Mouse (Mus musculus): ENCODE data around the gene Stra8. TPM values are rescaled to one million over a fixed set of nuclear protein-coding genes. Genes with fewer than 3 reads are reported as not detected.

The Stra8 gene
- polyA plus RNA-seq, 1 experiment from 2014 or later: not detected

DNA sequence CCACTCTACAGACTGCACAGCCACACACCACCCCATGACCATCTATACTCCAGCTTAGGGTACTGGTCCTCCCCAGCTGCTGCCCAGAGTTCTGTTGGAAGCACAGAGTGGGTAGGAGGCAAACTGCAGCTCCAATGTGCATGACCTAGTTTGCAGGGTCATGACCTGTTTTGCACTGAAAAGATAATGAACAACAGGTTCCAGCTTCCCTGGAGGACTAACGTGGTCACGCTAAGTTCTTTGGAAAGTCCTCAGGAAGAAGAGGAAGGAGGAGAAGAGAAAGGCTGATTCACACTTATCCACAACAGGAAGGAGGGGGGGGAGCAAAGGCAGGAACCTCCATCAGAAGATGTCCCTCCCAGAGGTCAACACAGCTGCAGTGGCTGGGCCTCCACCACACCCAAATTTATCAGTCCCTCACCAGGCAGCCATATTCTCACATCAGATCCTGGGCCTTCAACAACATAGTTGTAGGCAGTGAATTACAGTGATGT lies 12.8 kb upstream of the Stra8 start:
- Histone ChIP-seq H3K27me3 (ENCODE audit: control insufficient read depth, insufficient read depth, low read length) (no peaks in the 10 kb centered on the region), H3K36me3 (ENCODE audit: control insufficient read depth, insufficient read depth, low read length) (0 out of 2 replicates have a peak, but pooled peaks cover 4% of the 10 kb centered on the region), H3K4me1 (replicated peaks; ENCODE audit: control insufficient read depth, insufficient read depth, low read length) (no peaks in the 10 kb centered on the region), H3K4me3 (ENCODE audit: low read depth, low read length) (no peak overlapping the region), H3K9me3 (ENCODE audit: control insufficient read depth, low read length) (no peaks in the 10 kb centered on the region), H3K4me2 (replicated peaks; ENCODE audit: low read depth, low read length) (no peak overlapping the region), H3K27ac (ENCODE audit: low read depth, low read length) (no peak overlapping the region), H3K9ac (ENCODE audit: low read depth, low read length) (no peak overlapping the region)
- WGBS: 61% methylated on average over 2 of the region's 2 CpGs
- ATAC-seq (ENCODE audit: low FRiP score) (no peak), DNase-seq (ENCODE audit: low spot score) (no peak)

DNA sequence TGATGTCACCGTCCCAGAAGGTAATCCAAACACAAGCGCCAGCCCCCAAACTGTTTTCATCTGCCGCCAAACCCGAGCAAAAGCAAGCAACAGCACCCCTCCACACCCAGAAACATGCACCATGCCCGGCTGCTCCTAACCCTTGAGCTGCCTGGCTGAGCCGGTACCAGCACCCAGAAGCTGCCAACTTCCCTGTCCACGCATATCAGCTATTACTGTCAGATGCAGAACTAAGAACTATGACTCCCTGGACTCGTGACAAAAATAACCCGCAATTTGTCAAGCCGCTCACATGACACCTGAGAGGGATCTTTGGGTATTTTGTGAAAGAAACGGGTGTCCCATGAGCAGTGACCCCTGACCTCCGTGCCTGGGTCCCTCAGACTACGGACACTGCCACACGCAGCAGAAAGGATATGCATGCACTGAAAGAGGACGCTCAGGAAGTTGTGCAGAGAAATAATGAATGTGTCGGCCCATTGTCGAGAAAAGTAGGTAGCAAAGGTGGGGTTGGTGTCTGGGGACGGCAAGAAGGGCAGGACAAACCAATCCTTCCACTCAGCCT lies 12.2 kb upstream of the Stra8 start:
- ATAC-seq (ENCODE audit: low FRiP score) (no peak), DNase-seq (ENCODE audit: low spot score) (no peak)

GRCm38 (mm10) chr6:34909631-34910345 lies 10.2 kb upstream of the Stra8 start:
- no peaks in the 10 kb centered on the region for H3K9me3 ChIP-seq (ENCODE audit: control insufficient read depth, low read length)
- WGBS: 49% methylated on average over 8 of the region's 8 CpGs
- H3K27ac ChIP-seq (ENCODE audit: low read depth, low read length): no peak overlapping the region
- no peaks in the 10 kb centered on the region for H3K27me3 ChIP-seq (ENCODE audit: control insufficient read depth, insufficient read depth, low read length)
- DNase-seq (ENCODE audit: low spot score) (no peak), ATAC-seq (ENCODE audit: low FRiP score) (no peak)
- H3K4me1 ChIP-seq (replicated peaks; ENCODE audit: control insufficient read depth, insufficient read depth, low read length): no peaks in the 10 kb centered on the region
- peak overlapping the region; percentile 52 for H3K9ac ChIP-seq (ENCODE audit: low read depth, low read length)
- H3K36me3 ChIP-seq (ENCODE audit: control insufficient read depth, insufficient read depth, low read length): no peaks in the 10 kb centered on the region
- H3K4me2 ChIP-seq (replicated peaks; ENCODE audit: low read depth, low read length): peak overlapping the region; percentile 57
- peak overlapping the region; percentile 68 for H3K4me3 ChIP-seq (ENCODE audit: low read depth, low read length)

More for the DNA sequence above, 12.2 kb upstream of the Stra8 start:
- Histone ChIP-seq H3K9me3 (ENCODE audit: control insufficient read depth, low read length) (no peaks in the 10 kb centered on the region), H3K4me1 (replicated peaks; ENCODE audit: control insufficient read depth, insufficient read depth, low read length) (no peaks in the 10 kb centered on the region), H3K27me3 (ENCODE audit: control insufficient read depth, insufficient read depth, low read length) (no peaks in the 10 kb centered on the region), H3K4me3 (ENCODE audit: low read depth, low read length) (no peak overlapping the region), H3K9ac (ENCODE audit: low read depth, low read length) (no peak overlapping the region), H3K36me3 (ENCODE audit: control insufficient read depth, insufficient read depth, low read length) (0 out of 2 replicates have a peak, but pooled peaks cover 4% of the 10 kb centered on the region), H3K4me2 (replicated peaks; ENCODE audit: low read depth, low read length) (no peak overlapping the region), H3K27ac (ENCODE audit: low read depth, low read length) (no peak overlapping the region)
- WGBS: 87% methylated on average over 18 of the region's 18 CpGs

DNA sequence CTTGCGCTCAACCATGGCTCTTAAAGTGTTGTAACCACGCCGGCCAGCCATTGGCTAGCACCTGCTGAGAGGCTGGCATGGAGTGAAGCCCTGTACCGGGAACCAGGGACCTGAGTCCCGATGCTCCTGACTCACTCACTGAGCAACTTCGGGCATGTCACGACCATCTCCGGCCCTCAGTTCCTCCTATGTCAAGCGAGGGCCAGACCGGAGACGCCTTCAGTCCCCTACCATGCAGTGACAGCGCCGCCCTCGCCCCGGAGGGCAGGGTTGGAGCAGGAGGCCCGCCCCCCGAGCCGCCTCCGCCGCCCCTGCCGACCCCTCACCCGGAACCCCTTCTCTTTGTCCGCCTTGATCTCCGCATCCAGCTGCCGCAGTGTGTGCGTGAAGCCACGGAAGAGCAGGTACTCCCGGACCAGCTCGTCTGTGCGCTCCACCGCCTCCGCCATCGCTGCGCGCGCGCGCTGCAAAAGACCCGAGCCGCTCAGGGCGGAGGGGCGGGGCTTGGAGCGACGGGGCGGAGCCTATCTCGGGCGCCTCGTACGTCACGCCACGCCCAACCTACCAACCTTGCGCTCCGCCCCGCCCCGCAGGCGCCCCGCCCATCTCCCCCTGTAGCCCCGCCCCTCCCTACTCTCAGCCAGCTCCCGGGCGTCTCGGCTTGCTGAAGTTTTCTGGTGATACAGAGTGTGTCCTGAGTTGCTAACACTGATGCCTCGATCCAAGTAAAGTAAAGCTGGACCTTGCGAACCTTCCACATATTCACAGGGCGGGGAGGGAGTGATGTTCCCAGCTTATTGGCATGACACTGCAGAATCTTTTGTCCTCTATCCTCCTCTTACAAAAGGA lies 9.4 kb upstream of the Stra8 start, which contains the start of gene Wdr91:
TSS of gene Wdr91 (minus strand) at position 506 of the 849 bp plus-strand sequence.
- Histone ChIP-seq H3K4me3 (ENCODE audit: low read depth, low read length) (peak within 1 kb of the TSS; percentile 68), H3K9ac (ENCODE audit: low read depth, low read length) (peak within 1 kb of the TSS; percentile 52), H3K4me1 (replicated peaks; ENCODE audit: control insufficient read depth, insufficient read depth, low read length) (no peaks in the 10 kb centered on the region), H3K9me3 (ENCODE audit: control insufficient read depth, low read length) (no peaks in the 10 kb centered on the region), H3K27ac (ENCODE audit: low read depth, low read length) (peak within 1 kb of the TSS; percentile 63), H3K27me3 (ENCODE audit: control insufficient read depth, insufficient read depth, low read length) (no peaks in the 10 kb centered on the region), H3K4me2 (replicated peaks; ENCODE audit: low read depth, low read length) (peak within 1 kb of the TSS; percentile 57), H3K36me3 (ENCODE audit: control insufficient read depth, insufficient read depth, low read length) (no peaks in the 10 kb centered on the region)
- WGBS: under 1% methylated on average over 60 of the region's 64 CpGs
- peak; percentile 94 for ATAC-seq (ENCODE audit: low FRiP score)
- peak; percentile 97 for DNase-seq (ENCODE audit: low spot score)

DNA sequence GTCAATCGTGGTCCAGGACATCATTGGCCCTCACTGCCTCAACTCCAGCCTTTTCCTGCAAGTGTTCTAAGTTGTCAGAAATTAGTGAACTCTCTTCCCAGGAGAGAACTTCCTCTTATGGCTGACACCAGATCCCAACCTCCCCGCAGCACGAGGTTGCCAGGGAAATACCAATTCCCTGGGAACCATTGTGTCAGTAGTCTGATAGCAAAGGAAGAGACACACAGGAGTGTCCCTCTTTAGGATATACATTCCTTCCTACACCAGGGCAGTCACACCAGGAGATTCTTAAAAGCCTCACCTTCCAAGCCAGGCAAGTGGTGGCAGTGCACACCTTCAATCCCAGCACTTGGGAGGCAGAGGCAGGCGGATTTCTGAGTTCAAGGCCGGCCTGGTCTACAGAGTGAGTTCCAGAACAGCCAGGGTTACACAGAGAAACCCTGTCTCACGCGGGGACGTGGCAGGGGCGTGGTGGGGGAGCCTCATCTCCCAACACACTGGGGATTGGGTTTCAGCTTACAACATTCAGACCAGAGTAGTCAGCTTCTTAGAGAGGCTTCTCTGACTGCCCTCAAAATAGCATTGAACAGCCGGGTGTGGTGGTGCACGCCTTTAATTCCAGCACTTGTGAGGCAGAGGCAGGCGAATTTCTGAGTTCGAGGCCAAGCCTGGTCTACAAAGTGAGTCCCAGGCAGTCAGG lies 6.5 kb upstream of the Stra8 start:
- DNase-seq (ENCODE audit: low spot score): no peak
- Histone ChIP-seq H3K4me1 (replicated peaks; ENCODE audit: control insufficient read depth, insufficient read depth, low read length) (no peaks in the 10 kb centered on the region), H3K27me3 (ENCODE audit: control insufficient read depth, insufficient read depth, low read length) (no peaks in the 10 kb centered on the region), H3K4me3 (ENCODE audit: low read depth, low read length) (no peak overlapping the region), H3K9me3 (ENCODE audit: control insufficient read depth, low read length) (no peaks in the 10 kb centered on the region), H3K9ac (ENCODE audit: low read depth, low read length) (no peak overlapping the region), H3K4me2 (replicated peaks; ENCODE audit: low read depth, low read length) (no peak overlapping the region), H3K27ac (ENCODE audit: low read depth, low read length) (no peak overlapping the region), H3K36me3 (ENCODE audit: control insufficient read depth, insufficient read depth, low read length) (no peaks in the 10 kb centered on the region)
- WGBS: 81% methylated on average over 13 of the region's 13 CpGs
- ATAC-seq (ENCODE audit: low FRiP score): no peak

DNA sequence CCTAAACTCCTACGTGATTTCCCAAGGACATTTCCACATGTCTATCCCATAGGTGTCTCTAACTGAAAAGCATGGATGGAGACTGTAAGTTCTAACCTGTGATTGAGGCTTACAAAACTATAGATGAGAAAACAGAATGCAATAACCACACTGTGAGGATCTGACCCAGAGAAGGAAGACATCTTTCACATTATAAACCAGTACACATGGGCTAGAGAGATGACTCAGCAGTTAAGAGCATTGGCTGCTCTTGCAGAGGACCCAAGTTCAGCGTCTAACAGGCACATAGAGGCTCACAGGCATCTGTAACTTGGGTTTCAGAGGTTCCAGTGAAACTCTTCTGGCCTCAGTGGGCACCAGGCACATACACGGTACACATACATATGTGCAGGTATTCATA lies 5.5 kb upstream of the Stra8 start:
- no peak for DNase-seq (ENCODE audit: low spot score)
- H3K4me1 ChIP-seq (replicated peaks; ENCODE audit: control insufficient read depth, insufficient read depth, low read length): no peaks in the 10 kb centered on the region
- no peaks in the 10 kb centered on the region for H3K36me3 ChIP-seq (ENCODE audit: control insufficient read depth, insufficient read depth, low read length)
- WGBS: 84% methylated on average over 3 of the region's 3 CpGs
- H3K4me2 ChIP-seq (replicated peaks; ENCODE audit: low read depth, low read length): no peak overlapping the region
- H3K27ac ChIP-seq (ENCODE audit: low read depth, low read length): no peak overlapping the region
- no peaks in the 10 kb centered on the region for H3K9me3 ChIP-seq (ENCODE audit: control insufficient read depth, low read length)
- H3K9ac ChIP-seq (ENCODE audit: low read depth, low read length): no peak overlapping the region
- no peak overlapping the region for H3K4me3 ChIP-seq (ENCODE audit: low read depth, low read length)
- no peaks in the 10 kb centered on the region for H3K27me3 ChIP-seq (ENCODE audit: control insufficient read depth, insufficient read depth, low read length)
- no peak for ATAC-seq (ENCODE audit: low FRiP score)

GRCm38 (mm10) chr6:34919146-34919545 lies 817 bp upstream of the Stra8 start:
- H3K4me2 ChIP-seq (replicated peaks; ENCODE audit: low read depth, low read length): no peak overlapping the region
- no peak overlapping the region for H3K4me3 ChIP-seq (ENCODE audit: low read depth, low read length)
- no peaks in the 10 kb centered on the region for H3K9me3 ChIP-seq (ENCODE audit: control insufficient read depth, low read length)
- no peaks in the 10 kb centered on the region for H3K27me3 ChIP-seq (ENCODE audit: control insufficient read depth, insufficient read depth, low read length)
- H3K4me1 ChIP-seq (replicated peaks; ENCODE audit: control insufficient read depth, insufficient read depth, low read length): no peaks in the 10 kb centered on the region
- ATAC-seq (ENCODE audit: low FRiP score) (no peak), DNase-seq (ENCODE audit: low spot score) (no peak)
- no peak overlapping the region for H3K9ac ChIP-seq (ENCODE audit: low read depth, low read length)
- no peaks in the 10 kb centered on the region for H3K36me3 ChIP-seq (ENCODE audit: control insufficient read depth, insufficient read depth, low read length)
- 89% methylated on average over 7 of the region's 7 CpGs for WGBS
- no peak overlapping the region for H3K27ac ChIP-seq (ENCODE audit: low read depth, low read length)

GRCm38 (mm10) chr6:34920631-34921030 lies 668 bp downstream of the Stra8 start:
- H3K4me2 ChIP-seq (replicated peaks; ENCODE audit: low read depth, low read length): no peak overlapping the region
- no peak overlapping the region for H3K27ac ChIP-seq (ENCODE audit: low read depth, low read length)
- no peak overlapping the region for H3K4me3 ChIP-seq (ENCODE audit: low read depth, low read length)
- no peaks in the 10 kb centered on the region for H3K9me3 ChIP-seq (ENCODE audit: control insufficient read depth, low read length)
- no peak overlapping the region for H3K9ac ChIP-seq (ENCODE audit: low read depth, low read length)
- DNase-seq (ENCODE audit: low spot score) (no peak), ATAC-seq (ENCODE audit: low FRiP score) (no peak)
- H3K36me3 ChIP-seq (ENCODE audit: control insufficient read depth, insufficient read depth, low read length): no peaks in the 10 kb centered on the region
- WGBS: 94% methylated on average over 12 of the region's 12 CpGs
- H3K27me3 ChIP-seq (ENCODE audit: control insufficient read depth, insufficient read depth, low read length): no peaks in the 10 kb centered on the region
- H3K4me1 ChIP-seq (replicated peaks; ENCODE audit: control insufficient read depth, insufficient read depth, low read length): no peaks in the 10 kb centered on the region
